21 mouse cellular contexts compared by ENCODE assay signal in the genomic region with DNA sequence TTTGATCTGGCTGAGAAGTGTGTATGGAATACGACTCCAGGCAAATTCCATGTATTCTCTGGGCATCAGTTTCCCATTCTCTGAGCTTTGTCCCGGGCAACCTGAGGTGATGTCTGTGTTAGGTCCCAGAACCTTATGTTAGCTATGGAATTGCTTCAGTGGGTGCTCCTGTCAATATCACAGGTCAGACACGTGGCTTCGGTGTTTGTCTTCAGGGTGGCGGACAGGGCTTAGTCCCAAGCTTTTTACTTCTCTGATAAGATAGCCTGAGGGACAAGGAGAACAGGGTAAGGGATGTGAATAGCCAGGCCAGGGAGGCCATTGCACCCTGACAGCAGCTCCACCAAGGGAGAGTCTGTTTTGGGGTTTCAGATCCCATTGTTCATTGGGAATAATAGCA. TPM values are rescaled to one million over a fixed set of nuclear protein-coding genes. Genes with fewer than 3 reads are reported as not detected.
DNase-seq lines count a peak whose midpoint lies in the region; ATAC-seq and TF ChIP-seq lines count a peak whose summit lies in the region.
"Had no signal": no experiment of that assay in that cellular context is flagged by ENCODE, and none has a peak within 500 bp of the region (broad histone marks: within the 10 kb centered on the region; RNA-seq: fewer than 3 reads in every experiment).

No protein-coding gene starts in this region.

- DNase-seq in liver, postnatal 0 days = no peak
- no peak for DNase-seq in liver, embryonic 11.5 days (ENCODE audit: low spot score)
- peak; percentile 71 for DNase-seq in stomach, postnatal 0 days (ENCODE audit: low spot score)
- no peak for DNase-seq in cerebellum, postnatal 36 days
- DNase-seq: adrenal gland, postnatal 14 days; cerebellum, adult 11-12 months; cerebellum, adult 9-10 months; forebrain, postnatal 0 days; gastrocnemius, postnatal 36 days; heart, adult 11 months; heart, postnatal 36 days had no signal

- H3K9ac ChIP-seq in intestine, postnatal 0 days (ENCODE audit: low read depth, low read length) = no peak overlapping the region
- no peak overlapping the region for H3K9ac ChIP-seq in intestine, embryonic 16.5 days (ENCODE audit: low read depth, low read length)
- H3K9ac ChIP-seq in liver, postnatal 0 days (replicated peaks) = no peak overlapping the region
- H3K9ac ChIP-seq in liver, embryonic 11.5 days (ENCODE audit: low read depth, low read length) = no peak overlapping the region
- H3K9ac ChIP-seq in stomach, postnatal 0 days (ENCODE audit: low read length) = no peak overlapping the region
- H3K9ac ChIP-seq: forebrain, embryonic 13.5 days; forebrain, postnatal 0 days; heart, embryonic 13.5 days; hindbrain, embryonic 12.5 days had no signal

- no peaks in the 10 kb centered on the region for H3K27me3 ChIP-seq in intestine, postnatal 0 days (replicated peaks; ENCODE audit: control insufficient read depth, insufficient read depth, low read length)
- no peaks in the 10 kb centered on the region for H3K27me3 ChIP-seq in intestine, embryonic 16.5 days (replicated peaks; ENCODE audit: control insufficient read depth, insufficient read depth, low read length)
- no peaks in the 10 kb centered on the region for H3K27me3 ChIP-seq in liver, postnatal 0 days (ENCODE audit: insufficient read depth, low read length)
- H3K27me3 ChIP-seq in liver, embryonic 11.5 days (replicated peaks; ENCODE audit: control insufficient read depth, insufficient read depth, low read length) = no peaks in the 10 kb centered on the region
- H3K27me3 ChIP-seq in myocyte (ENCODE audit: control insufficient read depth, insufficient read depth, insufficient read length) = no peaks in the 10 kb centered on the region
- H3K27me3 ChIP-seq in stomach, postnatal 0 days (ENCODE audit: control insufficient read depth, insufficient read depth, low read length) = no peaks in the 10 kb centered on the region
- H3K27me3 ChIP-seq: CH12.LX; forebrain, embryonic 13.5 days; hindbrain, embryonic 12.5 days; Patski had no signal

- TF ChIP-seq EP300 in liver, postnatal 0 days (IDR thresholded peaks at IDR 0.05; ENCODE audit: low read depth) = no peak
- TF ChIP-seq EP300 in stomach, postnatal 0 days (optimal IDR thresholded peaks at IDR 0.05) = no peak

- no peak overlapping the region for H3ac ChIP-seq in myocyte (ENCODE audit: control insufficient read depth, insufficient read length)

- peaks cover 81% of the 10 kb centered on the region for H3K79me2 ChIP-seq in myocyte (ENCODE audit: control insufficient read depth, insufficient read depth)

- H3K36me3 ChIP-seq in intestine, postnatal 0 days (ENCODE audit: control insufficient read depth, insufficient read depth) = no peaks in the 10 kb centered on the region
- H3K36me3 ChIP-seq in intestine, embryonic 16.5 days (ENCODE audit: control insufficient read depth, insufficient read depth, low read length) = no peaks in the 10 kb centered on the region
- no peaks in the 10 kb centered on the region for H3K36me3 ChIP-seq in liver, postnatal 0 days (replicated peaks; ENCODE audit: insufficient read depth, low read length)
- H3K36me3 ChIP-seq in liver, embryonic 11.5 days (ENCODE audit: control insufficient read depth, insufficient read depth, low read length) = no peaks in the 10 kb centered on the region; the same call in 1 of the 2 replicates
- peaks cover 28% of the 10 kb centered on the region for H3K36me3 ChIP-seq in myocyte (ENCODE audit: control insufficient read depth, insufficient read depth)
- no peaks in the 10 kb centered on the region for H3K36me3 ChIP-seq in stomach, postnatal 0 days (ENCODE audit: control insufficient read depth, insufficient read depth, low read length)
- H3K36me3 ChIP-seq: heart, embryonic 13.5 days; hindbrain, embryonic 12.5 days had no signal

- H3K4me3 ChIP-seq in intestine, postnatal 0 days (ENCODE audit: low read depth, low read length) = no peak overlapping the region
- H3K4me3 ChIP-seq in intestine, embryonic 16.5 days (ENCODE audit: low read length) = no peak overlapping the region
- no peak overlapping the region for H3K4me3 ChIP-seq in liver, postnatal 0 days (ENCODE audit: low read depth, low read length)
- no peak overlapping the region for H3K4me3 ChIP-seq in liver, embryonic 11.5 days (ENCODE audit: low read depth, low read length)
- no peak overlapping the region for H3K4me3 ChIP-seq in myocyte
- no peak overlapping the region for H3K4me3 ChIP-seq in stomach, postnatal 0 days (ENCODE audit: low read depth, low read length)
- H3K4me3 ChIP-seq: embryonic facial prominence, embryonic 10.5 days; forebrain, embryonic 13.5 days; heart, embryonic 13.5 days; hindbrain, embryonic 12.5 days had no signal

- H3K9me3 ChIP-seq in intestine, postnatal 0 days (ENCODE audit: control insufficient read depth) = no peaks in the 10 kb centered on the region
- no peaks in the 10 kb centered on the region for H3K9me3 ChIP-seq in intestine, embryonic 16.5 days (ENCODE audit: control insufficient read depth, low read length)
- no peaks in the 10 kb centered on the region for H3K9me3 ChIP-seq in liver, postnatal 0 days (ENCODE audit: low read length)
- no peaks in the 10 kb centered on the region for H3K9me3 ChIP-seq in liver, embryonic 11.5 days (ENCODE audit: control insufficient read depth, low read length)
- no peaks in the 10 kb centered on the region for H3K9me3 ChIP-seq in stomach, postnatal 0 days (ENCODE audit: control insufficient read depth, low read length)
- H3K9me3 ChIP-seq: embryonic facial prominence, embryonic 10.5 days; forebrain, embryonic 13.5 days; heart, embryonic 13.5 days; hindbrain, embryonic 12.5 days had no signal

- no peak for TF ChIP-seq CTCF in intestine, postnatal 0 days (IDR thresholded peaks at IDR 0.05; ENCODE audit: low read depth)
- TF ChIP-seq CTCF in liver, postnatal 0 days (IDR thresholded peaks at IDR 0.05; ENCODE audit: low read depth) = no peak
- TF ChIP-seq CTCF in stomach, postnatal 0 days (IDR thresholded peaks at IDR 0.05; ENCODE audit: low read depth) = no peak

- no peaks in the 10 kb centered on the region; the same call in 1 of the 2 replicates for H3K4me1 ChIP-seq in intestine, postnatal 0 days (replicated peaks; ENCODE audit: control insufficient read depth, insufficient read depth, low read length)
- peaks cover 9% of the 10 kb centered on the region; the same call in 1 of the 2 replicates for H3K4me1 ChIP-seq in intestine, embryonic 16.5 days (ENCODE audit: control insufficient read depth, insufficient read depth, low read length)
- H3K4me1 ChIP-seq in liver, postnatal 0 days (ENCODE audit: insufficient read depth) = peaks cover 18% of the 10 kb centered on the region
- H3K4me1 ChIP-seq in liver, embryonic 11.5 days (replicated peaks; ENCODE audit: control insufficient read depth, insufficient read depth, low read length) = peaks cover 15% of the 10 kb centered on the region
- no peaks in the 10 kb centered on the region for H3K4me1 ChIP-seq in stomach, postnatal 0 days (replicated peaks; ENCODE audit: control insufficient read depth, insufficient read depth)

- peak; percentile 12; the same call in 1 of the 2 replicates for ATAC-seq in intestine, postnatal 0 days
- ATAC-seq in intestine, embryonic 16.5 days = no peak
- no peak for ATAC-seq in liver, postnatal 0 days
- ATAC-seq in liver, embryonic 11.5 days (replicated peaks; ENCODE audit: low FRiP score) = no peak
- ATAC-seq in stomach, postnatal 0 days (ENCODE audit: low FRiP score, low TSS enrichment) = peak; percentile 53
- ATAC-seq: activated CD4-positive, CD25-positive, alpha-beta regulatory T cell, adult 4 months; forebrain, embryonic 13.5 days; forebrain, postnatal 0 days; Patski had no signal

- peak overlapping the region; percentile 21; the same call in 1 of the 2 replicates for H3K27ac ChIP-seq in intestine, postnatal 0 days (ENCODE audit: low read depth, low read length)
- no peak overlapping the region for H3K27ac ChIP-seq in intestine, embryonic 16.5 days (ENCODE audit: low read length)
- H3K27ac ChIP-seq in liver, postnatal 0 days (ENCODE audit: low read depth) = peak overlapping the region; percentile 57
- no peak overlapping the region for H3K27ac ChIP-seq in liver, embryonic 11.5 days (ENCODE audit: low read depth, low read length)
- H3K27ac ChIP-seq in stomach, postnatal 0 days (replicated peaks) = peak overlapping the region; percentile 82; the same call in 1 of the 2 replicates
- H3K27ac ChIP-seq: embryonic facial prominence, embryonic 10.5 days; forebrain, embryonic 13.5 days; heart, embryonic 13.5 days; hindbrain, embryonic 12.5 days had no signal

- TF ChIP-seq POLR2A in myocyte (IDR thresholded peaks at IDR 0.05; ENCODE audit: insufficient read length, low read depth) = no peak

- H3K4me2 ChIP-seq in intestine, postnatal 0 days (replicated peaks; ENCODE audit: low read depth) = no peak overlapping the region
- no peak overlapping the region for H3K4me2 ChIP-seq in intestine, embryonic 16.5 days (ENCODE audit: low read depth, low read length)
- H3K4me2 ChIP-seq in liver, postnatal 0 days (ENCODE audit: low read depth, low read length) = no peak overlapping the region
- no peak overlapping the region for H3K4me2 ChIP-seq in liver, embryonic 11.5 days
- H3K4me2 ChIP-seq in myocyte (ENCODE audit: low read depth) = peak overlapping the region; percentile 78
- no peak overlapping the region for H3K4me2 ChIP-seq in stomach, postnatal 0 days (replicated peaks; ENCODE audit: low read depth)
- H3K4me2 ChIP-seq: forebrain, embryonic 13.5 days; heart, embryonic 13.5 days; hindbrain, embryonic 12.5 days had no signal

- WGBS in intestine, postnatal 0 days = 46% methylated on average over 5 of the region's 5 CpGs
- 61% methylated on average over 5 of the region's 5 CpGs for WGBS in intestine, embryonic 16.5 days
- WGBS in liver, postnatal 0 days (ENCODE audit: insufficient replicate concordance) = 58% methylated on average over 5 of the region's 5 CpGs
- WGBS in liver, embryonic 11.5 days = 69% methylated on average over 5 of the region's 5 CpGs
- 71% methylated on average over 5 of the region's 5 CpGs for WGBS in stomach, postnatal 0 days

RNA-seq across cellular contexts. Expression of gene Gpt2, which starts 3.7 kb away (rescaled TPM):
- polyA plus RNA-seq in intestine, postnatal 0 days (2015; fragmentation: Nextera tagmentation; extraction: Ambion mirVana) = 3.5 and 3.6 TPM in 2 replicates
- 12.0 and 12.4 TPM in 2 replicates for polyA plus RNA-seq in intestine, embryonic 16.5 days (2015; fragmentation: Nextera tagmentation; extraction: Ambion mirVana)
- polyA plus RNA-seq in liver, postnatal 0 days (2015; fragmentation: Nextera tagmentation; extraction: Ambion mirVana) = 11.1 and 14.4 TPM in 2 replicates
- polyA plus RNA-seq in liver, embryonic 11.5 days (2014; fragmentation: Nextera tagmentation; extraction: Ambion mirVana) = 25.7 and 27.0 TPM in 2 replicates
- polyA plus RNA-seq in myocyte (2012; fragmentation: generic; extraction: Trizol) = 156 TPM
- 32.7 and 37.6 TPM in 2 replicates for polyA plus RNA-seq in stomach, postnatal 0 days (2015; fragmentation: Nextera tagmentation; extraction: Ambion mirVana)

RNA-seq across cellular contexts. Expression of gene Dnaja2, which starts 59.0 kb away (rescaled TPM):
- 101 and 104 TPM in 2 replicates for polyA plus RNA-seq in intestine, postnatal 0 days (2015; fragmentation: Nextera tagmentation; extraction: Ambion mirVana)
- polyA plus RNA-seq in intestine, embryonic 16.5 days (2015; fragmentation: Nextera tagmentation; extraction: Ambion mirVana) = 136 and 149 TPM in 2 replicates
- polyA plus RNA-seq in liver, postnatal 0 days (2015; fragmentation: Nextera tagmentation; extraction: Ambion mirVana) = 82.9 and 89.2 TPM in 2 replicates
- polyA plus RNA-seq in liver, embryonic 11.5 days (2014; fragmentation: Nextera tagmentation; extraction: Ambion mirVana) = 163 and 175 TPM in 2 replicates
- 104 TPM for polyA plus RNA-seq in myocyte (2012; fragmentation: generic; extraction: Trizol)
- polyA plus RNA-seq in stomach, postnatal 0 days (2015; fragmentation: Nextera tagmentation; extraction: Ambion mirVana) = 90.4 and 98.1 TPM in 2 replicates

Comparison
In these comparisons a context has a peak if more than half of its experiments do, and no peak if none do; other contexts are left out.
1. ATAC-seq: peak in intestine, postnatal 0 days (single experiment) and stomach, postnatal 0 days (single experiment); none in intestine, embryonic 16.5 days (single experiment), liver, postnatal 0 days (single experiment) and liver, embryonic 11.5 days (single experiment).
2. H3K27ac ChIP-seq: peak in intestine, postnatal 0 days (single experiment), liver, postnatal 0 days (single experiment) and stomach, postnatal 0 days (single experiment); none in intestine, embryonic 16.5 days (single experiment) and liver, embryonic 11.5 days (single experiment).